Mouse (Mus musculus) hindbrain, embryonic 16.5 days (tissue): ENCODE results near the gene Dnah12. TPM values are rescaled to one million over a fixed set of nuclear protein-coding genes. Genes with fewer than 3 reads are reported as not detected.

Experiments used
- ATAC-seq: fragments of 200-750 bp; cut with Nextera tagmentation; 2 replicates; pipeline ENCODE4 v1.8.0; 2017; ENCODE audit warnings: moderate TSS enrichment, moderate library complexity
- H3K27ac ChIP-seq: fragments of 300-500 bp; sonication (generic); 2 replicates; pipeline ENCODE4 v1.5.1; 2014; ENCODE audit warnings: low read depth, mild to moderate bottlenecking, control low read depth, low read length, moderate library complexity
- H3K27me3 ChIP-seq: fragments of 300-500 bp; sonication (generic); replicated peaks from 2 replicates; pipeline ENCODE4 v1.6.1; 2014; ENCODE audit warnings: low read length; ENCODE audit not compliant: control insufficient read depth, insufficient read depth
- H3K36me3 ChIP-seq: fragments of 300-500 bp; sonication (generic); 2 replicates; pipeline ENCODE4 v1.6.1; 2014; ENCODE audit warnings: mild to moderate bottlenecking, low read length, moderate library complexity, mixed read lengths; ENCODE audit not compliant: control insufficient read depth, insufficient read depth
- H3K4me1 ChIP-seq: fragments of 300-500 bp; sonication (generic); 2 replicates; pipeline ENCODE4 v1.6.1; 2014; ENCODE audit warnings: low read depth, low read length; ENCODE audit not compliant: control insufficient read depth, insufficient read depth
- H3K4me2 ChIP-seq: fragments of 300-500 bp; sonication (generic); 2 replicates; pipeline ENCODE4 v1.6.1; 2014; ENCODE audit warnings: mild to moderate bottlenecking, low read length, control low read depth, moderate library complexity
- H3K4me3 ChIP-seq: fragments of 300-500 bp; sonication (generic); 2 replicates; pipeline ENCODE4 v1.5.1; 2014; ENCODE audit warnings: mild to moderate bottlenecking, low read length, control low read depth, moderate library complexity
- H3K9ac ChIP-seq: fragments of 300-500 bp; sonication (generic); 2 replicates; pipeline ENCODE4 v1.6.1; 2014; ENCODE audit warnings: low read depth, mild to moderate bottlenecking, control low read depth, low read length, moderate library complexity
- H3K9me3 ChIP-seq: fragments of 300-500 bp; sonication (generic); 2 replicates; pipeline ENCODE4 v1.6.1; 2014; ENCODE audit warnings: mild to moderate bottlenecking, low read length, moderate library complexity; ENCODE audit not compliant: control insufficient read depth
- WGBS: fragments of 180-500 bp; shearing (Covaris S2); extraction: QIAGEN DNeasy Blood & Tissue Kit; methylation state at CpG from one replicate; pipeline ENCODE4 v1.1.7; 2014; 5-methylcytosine and 5-hydroxymethylcytosine counted together
- polyA plus RNA-seq: library from polyadenylated mRNA; unstranded; fragments of >200 nt; fragmentation: Nextera tagmentation; extraction: Ambion mirVana; gene quantifications from 2 replicates; pipeline ENCODE4 v1.2.1, GENCODE M21; 2015

The Dnah12 gene
- polyA plus RNA-seq, 1 experiment from 2014 or later = 0.06 TPM

GRCm38 (mm10) chr14:26783731-26784130 lies 90.7 kb downstream of the Dnah12 start:
- H3K4me1 ChIP-seq = no peaks in the 10 kb centered on the region
- no peak overlapping the region for H3K4me3 ChIP-seq
- no peak overlapping the region for H3K9ac ChIP-seq
- no peaks in the 10 kb centered on the region for H3K9me3 ChIP-seq
- H3K27me3 ChIP-seq = no peaks in the 10 kb centered on the region
- no peak overlapping the region for H3K27ac ChIP-seq
- no peak for ATAC-seq
- no peak overlapping the region for H3K4me2 ChIP-seq
- whole genome bisulfite sequencing = 74% methylated on average over 4 of the region's 4 CpGs
- no peaks in the 10 kb centered on the region for H3K36me3 ChIP-seq

DNA sequence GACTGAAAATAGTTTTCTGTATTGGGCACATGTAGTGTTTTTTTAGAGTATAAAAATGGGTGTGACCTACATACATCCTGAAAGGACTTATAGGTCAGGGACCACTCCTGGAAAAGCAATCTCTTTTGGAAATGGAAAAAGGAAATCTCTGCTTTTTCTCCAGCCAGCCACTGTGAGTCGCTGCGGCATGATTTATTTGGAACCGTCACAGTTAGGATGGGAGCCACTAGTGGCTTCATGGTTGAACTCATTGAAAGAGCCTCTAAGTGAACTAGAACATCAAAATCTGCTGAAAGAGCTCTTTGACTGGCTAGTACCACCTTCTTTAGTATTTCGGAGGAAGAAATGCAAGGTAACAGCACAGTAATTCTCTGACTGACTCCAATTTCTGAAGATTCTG lies 92.6 kb downstream of the Dnah12 start:
- H3K4me2 ChIP-seq = no peak overlapping the region
- ATAC-seq = no peak
- H3K9ac ChIP-seq = no peak overlapping the region
- H3K27me3 ChIP-seq = no peaks in the 10 kb centered on the region
- H3K36me3 ChIP-seq = no peaks in the 10 kb centered on the region
- no peak overlapping the region for H3K4me3 ChIP-seq
- no peaks in the 10 kb centered on the region for H3K4me1 ChIP-seq
- WGBS = 57% methylated on average over 4 of the region's 4 CpGs
- no peak overlapping the region for H3K27ac ChIP-seq
- H3K9me3 ChIP-seq = no peaks in the 10 kb centered on the region

GRCm38 (mm10) chr14:26794431-26794830 lies 101.4 kb downstream of the Dnah12 start:
- no peaks in the 10 kb centered on the region for H3K36me3 ChIP-seq
- H3K4me3 ChIP-seq = no peak overlapping the region
- WGBS = 84% methylated on average over 2 of the region's 2 CpGs
- H3K4me2 ChIP-seq = no peak overlapping the region
- H3K4me1 ChIP-seq = no peaks in the 10 kb centered on the region
- ATAC-seq = no peak
- no peak overlapping the region for H3K9ac ChIP-seq
- H3K27ac ChIP-seq = no peak overlapping the region
- H3K27me3 ChIP-seq = no peaks in the 10 kb centered on the region
- H3K9me3 ChIP-seq = no peaks in the 10 kb centered on the region

- no peak overlapping the region for H3K27ac ChIP-seq
- H3K36me3 ChIP-seq = no peaks in the 10 kb centered on the region
- H3K4me2 ChIP-seq = no peak overlapping the region
- no peaks in the 10 kb centered on the region for H3K27me3 ChIP-seq
- 90% methylated on average over 3 of the region's 3 CpGs for WGBS
- no peak overlapping the region for H3K9ac ChIP-seq
- no peaks in the 10 kb centered on the region for H3K9me3 ChIP-seq
- ATAC-seq = no peak
- no peaks in the 10 kb centered on the region for H3K4me1 ChIP-seq
- no peak overlapping the region for H3K4me3 ChIP-seq
Observed at GRCm38 (mm10) chr14:26798330-26798729, 105.3 kb downstream of the Dnah12 start.

DNA sequence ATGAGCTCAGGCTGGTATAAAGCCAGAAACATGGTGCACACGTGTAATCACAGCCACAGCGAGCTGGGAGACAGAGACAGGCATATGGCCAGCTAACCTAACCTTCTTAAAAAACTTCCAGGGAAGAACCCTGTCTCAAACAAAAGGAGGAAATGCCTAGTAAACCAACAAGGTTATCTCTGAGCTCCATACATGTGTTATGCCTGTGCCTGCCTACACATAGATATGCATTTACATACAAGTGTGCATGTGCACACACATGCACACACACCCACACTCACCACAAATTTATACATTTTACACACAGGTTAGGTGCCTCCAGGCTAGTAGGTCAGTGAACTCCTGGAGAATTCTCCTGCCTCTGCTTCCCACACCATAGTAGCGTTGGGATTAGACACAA lies 106.2 kb downstream of the Dnah12 start:
- Histone ChIP-seq H3K27ac (no peak overlapping the region), H3K9ac (no peak overlapping the region), H3K9me3 (no peaks in the 10 kb centered on the region), H3K27me3 (no peaks in the 10 kb centered on the region), H3K4me2 (no peak overlapping the region), H3K4me1 (no peaks in the 10 kb centered on the region), H3K36me3 (no peaks in the 10 kb centered on the region), H3K4me3 (no peak overlapping the region)
- 83% methylated on average over 3 of the region's 3 CpGs for WGBS
- ATAC-seq = no peak

- no peak overlapping the region for H3K9ac ChIP-seq
Observed at GRCm38 (mm10) chr14:26805500-26805899, 112.4 kb downstream of the Dnah12 start.

DNA sequence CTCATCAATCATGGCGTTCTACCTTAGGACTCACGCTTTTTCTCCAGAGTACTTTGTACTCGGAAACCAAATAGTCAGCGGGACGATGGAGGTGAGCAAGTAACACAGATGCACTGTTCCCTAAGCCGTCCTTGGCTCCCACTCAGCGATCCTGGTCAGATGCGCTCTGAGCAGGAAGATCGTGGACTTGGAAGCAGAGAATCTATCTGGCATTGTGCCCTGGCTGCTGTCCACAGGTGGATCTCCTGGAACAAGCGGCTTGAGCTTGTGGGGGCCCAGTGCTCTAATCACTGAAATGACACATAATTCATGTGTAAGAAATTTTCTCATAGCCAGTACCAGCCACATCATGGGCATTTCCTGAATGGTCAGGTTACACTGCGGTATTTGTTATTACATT lies 119.7 kb downstream of the Dnah12 start:
- no peaks in the 10 kb centered on the region for H3K4me1 ChIP-seq

More at GRCm38 (mm10) chr14:26805500-26805899, 112.4 kb downstream of the Dnah12 start:
- H3K27ac ChIP-seq = no peak overlapping the region
- no peak for ATAC-seq
- no peaks in the 10 kb centered on the region for H3K4me1 ChIP-seq
- no peak overlapping the region for H3K4me3 ChIP-seq
- H3K9me3 ChIP-seq = no peaks in the 10 kb centered on the region
- no peaks in the 10 kb centered on the region for H3K36me3 ChIP-seq
- no peaks in the 10 kb centered on the region for H3K27me3 ChIP-seq
- no peak overlapping the region for H3K4me2 ChIP-seq
- WGBS = 85% methylated on average over 7 of the region's 7 CpGs

DNA sequence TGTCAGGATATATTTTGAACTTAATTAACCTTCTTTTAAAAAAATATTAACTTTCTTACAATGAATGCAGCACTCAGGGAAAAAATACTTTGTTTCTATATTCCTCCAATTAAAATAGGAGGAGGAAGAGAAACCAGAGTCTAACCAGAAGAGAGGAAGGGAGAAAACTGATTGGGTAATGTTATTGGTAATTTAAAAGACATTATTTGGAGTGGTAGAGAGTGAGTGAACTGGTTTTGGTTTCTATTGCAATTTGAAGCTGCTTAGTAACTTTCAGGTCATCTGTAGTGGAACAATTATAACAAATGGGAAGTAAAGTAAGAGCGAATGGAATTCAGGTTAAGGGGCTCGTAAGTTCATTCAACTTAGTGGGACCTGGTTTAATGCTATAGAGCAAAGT lies 120.8 kb downstream of the Dnah12 start:
- Histone ChIP-seq H3K4me1 (no peaks in the 10 kb centered on the region), H3K4me2 (no peak overlapping the region), H3K9ac (no peak overlapping the region), H3K36me3 (no peaks in the 10 kb centered on the region), H3K27ac (no peak overlapping the region), H3K9me3 (0 out of 2 replicates have a peak, but pooled peaks cover 2% of the 10 kb centered on the region), H3K4me3 (no peak overlapping the region), H3K27me3 (no peaks in the 10 kb centered on the region)
- ATAC-seq = no peak
- 91% methylated on average over 2 of the region's 2 CpGs for WGBS

More for the DNA sequence above, 119.7 kb downstream of the Dnah12 start:
- H3K36me3 ChIP-seq = no peaks in the 10 kb centered on the region
- H3K4me3 ChIP-seq = no peak overlapping the region
- no peak overlapping the region for H3K9ac ChIP-seq
- H3K4me2 ChIP-seq = no peak overlapping the region
- no peak overlapping the region for H3K27ac ChIP-seq
- WGBS = 83% methylated on average over 11 of the region's 11 CpGs
- H3K9me3 ChIP-seq = 0 out of 2 replicates have a peak, but pooled peaks cover 2% of the 10 kb centered on the region
- H3K27me3 ChIP-seq = no peaks in the 10 kb centered on the region
- no peak for ATAC-seq

DNA sequence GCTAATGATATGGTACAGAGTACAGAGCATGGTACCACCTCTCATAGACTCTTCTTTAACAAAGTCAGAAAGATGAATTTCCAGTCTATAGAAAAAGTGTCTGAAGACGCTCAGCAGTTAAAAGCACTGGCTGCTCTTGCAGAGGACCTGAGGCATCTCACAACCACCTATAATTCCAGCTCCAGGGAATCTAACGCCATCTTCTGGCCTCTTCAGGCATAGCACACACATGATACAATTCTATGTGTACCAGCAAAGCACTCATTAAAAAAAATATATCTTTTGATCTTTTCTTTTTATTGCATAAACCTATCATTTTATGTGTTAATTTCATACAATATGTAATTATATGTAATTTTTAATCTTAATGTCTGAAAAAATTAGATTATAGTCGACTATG lies 121.8 kb downstream of the Dnah12 start:
- Histone ChIP-seq H3K27ac (no peak overlapping the region), H3K36me3 (no peaks in the 10 kb centered on the region), H3K4me1 (no peaks in the 10 kb centered on the region), H3K4me3 (no peak overlapping the region), H3K4me2 (no peak overlapping the region), H3K9ac (no peak overlapping the region), H3K9me3 (0 out of 2 replicates have a peak, but pooled peaks cover 2% of the 10 kb centered on the region), H3K27me3 (no peaks in the 10 kb centered on the region)
- 53% methylated on average over 3 of the region's 3 CpGs for WGBS
- no peak for ATAC-seq

- H3K4me1 ChIP-seq = no peaks in the 10 kb centered on the region
Observed at GRCm38 (mm10) chr14:26816785-26817184, 123.7 kb downstream of the Dnah12 start.

More at GRCm38 (mm10) chr14:26816785-26817184, 123.7 kb downstream of the Dnah12 start:
- no peaks in the 10 kb centered on the region for H3K36me3 ChIP-seq
- 0 out of 2 replicates have a peak, but pooled peaks cover 2% of the 10 kb centered on the region for H3K9me3 ChIP-seq
- 81% methylated on average over 4 of the region's 4 CpGs for WGBS
- ATAC-seq = no peak
- H3K9ac ChIP-seq = no peak overlapping the region
- H3K27ac ChIP-seq = no peak overlapping the region
- H3K27me3 ChIP-seq = no peaks in the 10 kb centered on the region
- no peak overlapping the region for H3K4me2 ChIP-seq
- no peak overlapping the region for H3K4me3 ChIP-seq
